Mouse (Mus musculus) right cerebral cortex, adult 18-20 months (tissue): Measurements from ENCODE around the gene Hist1h4c.
A peak's percentile ranks its signal among the peaks of the same experiment; 100 is the strongest.

Experiments
- DNase-seq: peaks from one replicate; pipeline ENCODE4 v3.0.0; 2022; ENCODE audit warnings: mixed read lengths

Hist1h4c gene

DNA sequence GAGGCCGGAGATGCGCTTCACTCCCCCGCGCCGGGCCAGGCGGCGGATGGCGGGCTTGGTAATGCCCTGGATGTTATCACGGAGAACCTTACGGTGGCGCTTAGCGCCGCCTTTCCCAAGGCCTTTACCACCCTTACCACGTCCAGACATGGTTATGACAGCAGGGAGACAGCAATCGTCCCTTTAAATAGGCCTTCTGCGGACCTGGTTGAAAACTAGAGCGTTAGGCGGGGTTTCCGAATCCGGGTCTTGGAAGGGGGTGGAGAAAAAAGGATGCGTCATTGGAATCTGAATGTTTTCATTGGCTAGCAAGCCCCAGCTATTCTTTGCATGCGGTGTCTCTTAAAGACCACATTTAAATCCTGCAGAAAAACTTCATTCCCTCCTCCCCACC lies at the start of gene Hist1h4c:
Gene Hist1h4c (minus strand): TSS at position 155 of the 394 bp plus-strand sequence.
- DNase-seq, result peak; percentile 97

DNA sequence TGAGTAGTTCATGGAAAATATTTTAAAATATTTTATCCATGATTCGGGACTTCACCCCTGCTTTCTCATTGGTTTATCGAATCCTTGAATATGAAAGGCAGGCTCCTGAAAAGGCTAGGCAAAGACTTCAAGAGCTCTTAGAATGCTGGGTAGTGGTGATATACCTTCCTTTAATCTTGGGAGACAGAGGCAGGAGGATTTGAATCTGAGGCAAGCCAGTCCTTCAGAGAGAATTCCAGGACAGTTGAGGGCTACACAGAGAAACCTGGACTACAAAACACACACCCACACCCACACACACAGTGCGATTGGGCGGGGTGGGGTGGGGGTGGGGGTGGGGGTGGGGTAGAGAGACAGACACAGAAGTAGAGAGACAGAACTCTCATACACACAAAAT lies 49.6 kb upstream of the Hist1h4c start:
- no peak for DNase-seq

DNA sequence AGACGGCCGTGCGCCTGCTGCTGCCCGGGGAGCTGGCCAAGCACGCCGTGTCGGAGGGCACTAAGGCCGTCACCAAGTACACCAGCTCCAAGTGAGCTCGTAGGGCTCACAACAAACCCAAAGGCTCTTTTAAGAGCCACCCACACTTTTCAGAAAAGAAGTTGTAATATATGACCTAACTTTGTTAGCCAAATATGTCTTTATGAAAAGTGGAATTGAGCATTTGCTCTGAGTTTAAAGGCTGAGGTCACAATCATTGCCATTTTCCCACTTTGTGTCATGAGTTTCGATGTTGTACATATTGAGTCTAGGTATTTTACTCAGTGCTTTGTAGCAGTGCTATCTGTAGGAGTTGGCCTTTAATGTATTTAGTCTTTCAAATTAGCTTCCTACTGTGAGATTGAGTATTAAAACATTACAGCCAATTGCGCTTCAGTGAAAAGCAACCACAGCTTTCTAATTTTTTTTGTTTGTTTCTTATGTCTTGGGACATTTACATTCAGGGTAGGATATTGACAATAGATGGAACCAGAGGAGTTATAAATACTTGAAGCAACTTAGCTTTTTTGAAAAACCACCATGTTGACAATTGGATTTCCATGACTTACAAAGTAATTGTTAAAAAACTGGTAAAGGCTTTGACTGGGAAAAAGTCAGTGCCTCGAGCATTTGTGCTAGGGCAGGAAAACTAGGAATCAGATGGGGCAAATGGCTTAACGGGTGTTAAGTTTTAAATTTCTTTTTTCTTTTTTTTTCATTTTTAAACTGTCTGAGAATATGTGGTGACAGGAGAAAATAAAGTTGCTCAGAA lies 49.0 kb upstream of the Hist1h4c start:
- no peak for DNase-seq

DNA sequence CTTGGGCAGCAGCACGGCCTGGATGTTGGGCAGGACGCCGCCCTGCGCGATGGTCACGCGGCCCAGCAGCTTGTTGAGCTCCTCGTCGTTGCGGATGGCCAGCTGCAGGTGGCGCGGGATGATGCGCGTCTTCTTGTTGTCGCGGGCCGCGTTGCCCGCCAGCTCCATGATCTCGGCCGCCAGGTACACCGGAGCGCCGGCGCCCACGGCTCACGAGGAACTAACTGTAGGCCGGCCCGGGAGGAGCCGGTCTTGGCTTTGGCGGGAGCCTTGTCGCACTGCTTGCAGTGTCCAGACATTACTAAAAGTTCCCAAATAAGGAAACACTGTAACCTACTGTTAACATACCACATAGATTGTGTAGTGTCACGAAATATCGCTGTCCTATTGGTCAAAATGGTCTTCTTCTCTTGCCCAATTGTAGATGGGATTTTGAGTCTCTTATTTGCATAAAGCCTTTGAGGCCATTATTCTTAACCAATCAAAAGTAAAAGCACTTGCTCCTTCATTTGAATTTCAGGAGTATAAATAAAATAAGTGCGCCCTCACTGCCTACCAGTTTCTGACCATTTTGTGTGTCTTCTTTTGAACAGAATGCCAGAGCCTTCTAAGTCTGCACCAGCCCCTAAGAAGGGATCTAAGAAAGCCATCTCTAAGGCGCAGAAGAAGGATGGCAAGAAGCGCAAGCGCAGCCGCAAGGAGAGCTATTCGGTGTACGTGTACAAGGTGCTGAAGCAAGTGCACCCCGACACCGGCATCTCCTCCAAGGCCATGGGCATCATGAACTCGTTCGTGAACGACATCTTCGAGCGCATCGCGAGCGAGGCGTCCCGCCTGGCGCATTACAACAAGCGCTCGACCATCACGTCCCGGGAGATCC lies 48.2 kb upstream of the Hist1h4c start, which contains the start of gene Hist1h2bb:
Gene Hist1h2bb (plus strand): TSS at position 534 of the 880 bp plus-strand sequence.
- peak; percentile 81 for DNase-seq

DNA sequence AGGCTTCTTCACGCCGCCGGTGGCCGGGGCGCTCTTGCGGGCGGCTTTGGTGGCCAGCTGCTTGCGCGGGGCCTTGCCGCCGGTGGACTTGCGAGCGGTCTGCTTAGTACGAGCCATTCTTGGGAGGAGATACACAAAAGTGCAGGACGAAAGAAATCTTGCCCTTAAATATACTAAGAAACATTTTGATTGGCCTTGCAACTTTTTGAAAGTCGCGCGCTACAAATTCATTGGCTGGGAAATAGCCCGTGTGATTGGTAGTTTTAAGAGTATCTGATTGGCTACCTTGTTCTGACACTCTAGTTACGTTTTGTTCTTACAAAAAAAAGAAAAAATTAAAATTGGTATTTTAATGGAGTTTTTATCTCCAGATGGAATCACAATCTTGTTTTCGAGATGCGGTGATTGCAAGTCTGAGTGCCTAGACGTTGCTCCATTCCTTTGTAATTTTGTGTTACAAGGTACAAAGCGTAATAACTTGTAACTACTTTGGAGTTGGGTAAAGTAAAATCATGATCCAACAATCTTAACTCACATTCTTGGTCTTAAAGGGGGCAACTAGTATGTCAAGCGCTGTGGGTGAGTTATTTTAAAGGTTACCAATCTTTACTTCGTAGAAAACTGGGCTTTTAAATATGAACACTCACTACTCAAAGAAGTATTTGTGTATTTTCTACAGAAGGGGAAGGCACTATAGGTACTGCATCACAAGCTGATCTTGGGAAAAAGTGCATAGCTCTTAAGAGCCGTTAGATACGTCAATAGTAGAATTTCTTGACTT lies 47.3 kb upstream of the Hist1h4c start, which contains the start of gene Hist1h3c:
Gene Hist1h3c (minus strand): TSS at position 222 of the 781 bp plus-strand sequence.
- peak; percentile 79 for DNase-seq

DNA sequence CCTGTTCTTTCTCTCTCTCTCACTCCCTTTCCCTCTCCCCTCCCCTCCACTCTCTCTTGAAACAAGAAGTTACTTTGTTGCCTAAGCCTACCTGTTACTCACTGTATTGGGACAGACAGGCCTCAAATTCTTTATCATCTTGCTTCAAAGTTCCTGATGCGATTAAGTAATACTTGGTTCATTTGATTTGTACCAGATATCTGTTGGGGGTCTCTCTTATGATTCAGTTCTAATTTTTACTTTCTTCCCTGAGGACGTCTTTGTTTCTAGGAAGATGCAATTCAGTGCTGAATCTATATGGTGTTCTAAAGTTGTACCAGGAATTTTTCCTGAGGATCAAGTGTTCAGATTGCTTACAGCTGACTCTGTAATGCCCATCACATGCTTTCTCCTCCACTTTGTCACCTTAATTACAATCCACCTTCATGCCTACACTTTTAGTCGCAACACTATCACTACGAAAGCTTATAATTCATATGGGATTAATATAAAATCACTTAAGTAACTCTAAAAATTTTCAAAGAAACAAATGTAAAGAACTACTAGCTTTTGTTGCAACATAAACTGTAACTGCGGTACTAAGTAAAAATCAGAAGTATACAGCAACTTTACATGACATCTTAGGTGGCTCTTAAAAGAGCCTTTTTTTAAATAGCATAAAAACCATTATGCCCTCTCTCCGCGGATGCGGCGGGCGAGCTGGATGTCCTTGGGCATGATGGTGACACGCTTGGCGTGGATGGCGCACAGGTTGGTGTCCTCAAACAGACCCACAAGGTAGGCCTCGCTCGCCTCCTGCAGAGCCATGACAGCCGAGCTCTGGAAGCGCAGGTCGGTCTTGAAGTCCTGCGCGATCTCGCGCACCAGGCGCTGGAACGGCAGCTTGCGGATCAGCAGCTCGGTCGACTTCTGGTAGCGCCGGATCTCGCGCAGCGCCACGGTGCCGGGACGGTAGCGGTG lies 46.4 kb upstream of the Hist1h4c start:
- no peak for DNase-seq

DNA sequence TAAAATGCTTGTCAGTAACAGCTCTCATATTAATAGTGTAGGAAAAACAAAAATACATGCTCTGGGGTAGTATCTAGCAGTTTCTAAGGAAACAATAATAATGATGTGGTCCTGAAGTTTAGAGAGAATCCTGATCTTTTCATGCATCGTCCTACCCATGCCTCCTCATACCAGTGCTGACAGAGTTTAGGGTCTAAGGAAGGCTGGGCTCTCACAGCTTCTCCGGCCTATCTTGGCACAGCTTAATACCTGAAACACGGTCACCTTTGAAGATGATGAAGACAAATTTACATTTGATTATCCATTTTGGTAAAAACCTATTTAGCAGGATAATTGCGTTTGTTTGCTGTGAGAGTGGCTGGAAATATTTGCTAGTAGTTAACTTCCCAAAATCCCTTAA lies 45.7 kb upstream of the Hist1h4c start:
- DNase-seq, result no peak

DNA sequence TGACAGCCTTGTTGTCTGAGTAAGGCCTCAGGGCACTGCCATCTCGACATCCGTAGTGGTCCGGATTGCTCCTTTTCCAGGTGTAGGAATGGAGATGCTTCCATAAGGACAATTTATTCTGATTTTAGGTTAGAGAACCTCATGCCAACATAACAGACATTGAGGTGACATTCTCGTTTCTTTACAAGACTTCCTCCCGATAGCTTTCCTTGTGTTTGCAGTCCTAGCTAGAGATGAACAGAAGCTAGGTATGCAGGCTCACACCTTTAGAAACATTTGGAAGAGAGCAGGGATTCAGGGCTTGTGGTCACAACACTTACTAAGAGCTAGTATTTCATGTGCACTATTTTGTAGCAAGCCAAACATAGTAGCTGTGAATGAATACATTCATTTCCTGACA lies 45.0 kb upstream of the Hist1h4c start:
- no peak for DNase-seq

DNA sequence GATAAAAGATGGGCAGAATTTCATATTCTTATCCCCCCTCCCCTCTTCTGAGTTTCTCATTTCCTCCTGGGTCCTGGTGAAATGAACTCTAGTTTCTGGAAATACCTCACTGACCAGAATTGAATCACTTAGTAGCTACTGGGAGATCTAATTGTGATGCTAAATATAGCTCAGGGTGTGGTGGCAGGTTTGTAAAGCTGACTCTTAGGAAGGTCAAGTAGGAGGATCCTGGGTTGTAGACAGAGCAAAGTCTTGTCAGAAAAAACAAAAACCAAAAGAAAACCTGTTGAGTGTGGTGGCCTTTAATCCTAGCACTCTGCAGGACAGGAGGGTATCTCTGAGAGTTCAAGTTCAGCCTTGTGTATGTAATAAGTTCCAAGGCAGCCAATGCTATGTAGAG lies 43.8 kb upstream of the Hist1h4c start:
- DNase-seq, result no peak

DNA sequence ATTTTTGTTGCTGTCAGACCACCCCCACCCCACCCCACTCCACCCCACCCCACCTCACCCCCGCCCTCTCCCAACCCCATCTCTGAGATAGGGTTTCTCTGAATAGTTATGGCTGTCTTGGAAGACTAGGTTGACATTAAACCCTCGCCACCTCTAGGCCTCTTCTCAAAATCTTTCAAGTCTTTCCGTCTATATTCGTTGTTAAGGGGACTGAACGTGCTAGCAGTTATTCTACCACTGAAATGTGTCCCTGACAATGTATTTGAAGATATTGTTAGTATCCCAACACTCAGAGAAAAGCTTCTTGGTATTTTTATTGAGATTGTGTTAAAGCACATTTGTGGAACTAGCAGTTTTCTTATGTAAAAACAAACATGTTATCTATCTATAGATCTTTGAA lies 42.7 kb upstream of the Hist1h4c start:
- DNase-seq, result no peak

DNA sequence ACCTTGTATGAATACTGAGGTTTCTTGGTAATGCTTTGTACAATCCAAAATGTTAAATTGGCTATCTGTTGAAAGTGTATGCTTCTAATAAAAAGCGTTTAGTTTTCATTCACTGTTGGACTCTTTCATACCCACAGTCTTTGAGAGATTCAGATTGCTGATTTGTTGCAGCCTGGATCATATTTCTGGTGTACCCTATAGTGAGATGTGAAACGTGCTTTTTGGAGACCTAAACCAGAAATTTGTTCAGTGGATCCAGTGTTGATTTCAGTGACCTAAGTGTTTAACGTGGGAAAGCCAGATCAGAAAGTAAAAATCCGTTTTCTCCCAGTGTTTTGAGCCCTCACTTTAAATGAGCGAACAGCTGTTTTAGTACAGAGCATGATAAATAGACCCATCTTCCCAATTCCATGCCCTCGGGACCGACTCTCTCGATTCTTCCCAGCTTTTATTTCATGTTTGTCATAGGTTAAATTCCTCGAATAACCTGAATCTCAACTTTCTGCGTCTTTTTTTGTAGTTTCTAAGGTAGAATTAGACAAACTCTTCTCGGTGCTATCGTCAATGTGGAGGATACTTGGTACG lies 42.1 kb upstream of the Hist1h4c start:
- DNase-seq, result no peak

DNA sequence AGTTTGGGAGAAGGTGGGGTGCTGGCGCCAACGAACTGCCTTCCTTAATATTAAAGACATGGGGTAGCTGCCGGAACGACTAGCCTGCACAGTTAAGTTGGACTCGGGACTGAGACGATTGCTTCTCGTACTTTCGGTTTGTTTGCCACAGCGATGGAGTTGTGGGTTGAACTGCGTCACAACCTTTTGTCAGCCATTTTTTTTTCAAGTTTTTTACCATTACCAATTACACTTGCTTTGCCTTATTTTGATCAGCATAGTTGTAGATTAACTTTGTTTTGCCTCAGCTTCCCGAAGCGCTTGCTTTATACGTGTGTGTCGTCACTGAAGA lies 41.6 kb upstream of the Hist1h4c start:
- no peak for DNase-seq

DNA sequence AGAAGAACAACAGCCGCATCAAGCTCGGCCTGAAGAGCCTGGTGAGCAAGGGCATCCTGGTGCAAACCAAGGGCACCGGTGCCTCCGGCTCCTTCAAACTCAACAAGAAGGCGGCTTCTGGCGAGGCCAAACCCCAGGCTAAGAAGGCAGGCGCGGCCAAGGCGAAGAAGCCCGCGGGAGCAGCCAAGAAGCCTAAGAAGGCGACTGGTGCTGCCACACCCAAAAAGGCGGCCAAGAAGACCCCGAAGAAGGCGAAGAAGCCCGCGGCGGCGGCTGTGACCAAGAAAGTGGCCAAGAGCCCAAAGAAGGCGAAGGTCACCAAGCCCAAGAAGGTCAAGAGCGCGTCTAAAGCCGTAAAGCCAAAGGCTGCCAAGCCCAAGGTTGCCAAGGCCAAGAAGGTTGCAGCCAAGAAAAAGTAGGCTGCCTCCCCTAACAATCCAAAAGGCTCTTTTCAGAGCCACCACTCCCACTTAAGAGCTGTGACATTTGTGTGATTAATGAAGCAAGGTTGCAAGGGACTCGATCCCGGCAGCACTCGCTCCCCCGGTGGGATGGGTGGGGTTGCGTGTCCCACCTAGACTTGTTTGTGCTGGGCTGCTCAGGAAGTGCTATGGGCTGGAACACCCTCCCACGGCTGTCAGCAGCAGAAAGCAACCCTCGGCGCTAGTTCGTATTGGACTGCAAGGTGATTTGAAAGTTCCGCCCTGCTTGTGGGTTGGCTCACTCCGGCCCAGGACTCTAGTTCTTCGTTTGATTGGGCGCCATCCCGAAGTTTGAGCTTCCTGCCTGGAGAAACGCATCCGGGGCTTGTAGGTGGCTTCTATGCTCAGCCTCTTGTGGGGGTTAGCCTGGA lies 41.0 kb upstream of the Hist1h4c start:
- peak; percentile 97 for DNase-seq

DNA sequence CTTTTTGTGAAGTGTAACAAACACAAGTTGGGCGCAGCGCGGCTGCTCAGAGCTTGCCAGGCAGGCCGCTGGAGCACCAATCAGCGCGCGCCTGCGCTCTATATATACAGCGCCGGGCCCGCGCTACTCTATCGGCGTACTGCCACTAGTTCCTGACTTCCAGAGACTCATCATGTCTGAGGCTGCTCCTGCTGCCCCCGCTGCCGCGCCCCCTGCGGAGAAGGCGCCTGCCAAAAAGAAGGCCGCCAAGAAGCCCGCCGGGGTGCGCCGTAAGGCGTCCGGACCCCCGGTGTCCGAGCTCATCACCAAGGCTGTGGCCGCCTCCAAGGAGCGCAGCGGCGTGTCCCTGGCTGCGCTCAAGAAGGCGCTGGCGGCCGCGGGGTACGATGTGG lies 40.4 kb upstream of the Hist1h4c start, which contains the start of gene Hist1h1c:
Gene Hist1h1c (plus strand): TSS at position 132 of the 392 bp plus-strand sequence.
- peak; percentile 91 for DNase-seq

DNA sequence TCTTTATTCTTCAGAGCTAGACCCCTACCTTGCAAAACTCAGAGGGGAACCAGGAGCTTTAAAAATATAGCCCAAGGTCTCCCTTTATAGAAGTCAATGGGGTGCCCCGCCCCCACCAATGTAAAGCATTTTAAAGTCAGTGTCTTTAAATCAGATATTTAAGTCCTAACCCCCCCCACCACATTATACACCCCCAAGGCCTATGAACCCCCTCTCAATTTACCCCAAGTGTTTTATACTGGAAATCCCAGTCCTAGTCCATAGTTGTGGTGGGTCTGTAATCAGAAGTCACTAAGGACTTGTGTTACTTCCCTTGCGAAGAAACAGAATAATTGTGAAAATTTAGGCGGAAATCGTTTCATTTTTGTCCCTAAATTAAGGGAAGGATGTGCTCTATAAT lies 39.8 kb upstream of the Hist1h4c start:
- DNase-seq, result no peak

DNA sequence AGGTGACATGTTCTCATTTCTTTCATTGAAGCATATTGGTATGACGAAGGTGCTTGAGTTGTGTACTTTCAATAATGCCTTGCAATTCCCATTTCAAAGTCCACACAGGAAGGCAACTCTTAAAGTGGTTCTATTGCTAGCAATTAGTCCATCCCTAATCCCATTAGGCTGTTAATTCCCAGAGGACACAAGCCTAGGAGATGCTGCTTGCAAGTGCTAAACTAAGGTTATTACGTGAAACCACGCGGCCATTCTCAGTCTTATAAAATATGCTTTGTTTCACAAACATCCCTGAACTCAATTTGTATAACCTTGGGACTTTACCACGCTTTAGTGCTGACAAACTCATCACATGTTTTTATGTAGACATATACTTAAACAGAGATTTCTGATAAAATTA lies 38.8 kb upstream of the Hist1h4c start:
- DNase-seq, result no peak

DNA sequence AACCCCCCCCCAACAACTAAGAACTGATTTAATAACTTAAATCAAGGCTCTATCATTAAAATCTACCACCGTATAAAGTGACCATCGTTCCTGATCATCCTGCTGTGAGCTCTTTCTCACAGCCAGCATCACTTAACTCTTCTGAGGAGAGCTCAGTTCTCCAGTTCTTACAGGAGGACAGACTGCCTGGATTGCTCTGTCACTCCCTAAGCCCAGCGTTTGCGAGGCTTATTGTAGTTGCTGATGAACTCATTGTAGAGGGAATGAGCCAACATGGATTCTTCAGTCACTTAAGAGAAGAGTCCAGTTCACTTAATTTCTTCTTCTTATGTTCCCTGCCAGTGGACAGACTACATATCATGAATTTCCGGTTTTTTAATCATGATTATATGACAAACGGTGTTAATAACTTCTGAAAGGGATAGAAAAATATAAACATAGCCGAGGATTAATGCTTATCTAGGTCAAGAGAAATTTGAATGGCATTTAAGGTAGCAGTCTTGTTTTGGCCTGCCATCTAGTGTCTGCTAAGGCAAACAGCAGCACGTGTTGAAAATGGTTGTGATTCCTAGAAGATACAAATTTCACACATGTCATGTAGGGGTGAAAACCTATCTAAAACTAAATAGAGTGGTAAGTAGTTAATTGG lies 34.0 kb upstream of the Hist1h4c start:
- DNase-seq, result peak; percentile 33

DNA sequence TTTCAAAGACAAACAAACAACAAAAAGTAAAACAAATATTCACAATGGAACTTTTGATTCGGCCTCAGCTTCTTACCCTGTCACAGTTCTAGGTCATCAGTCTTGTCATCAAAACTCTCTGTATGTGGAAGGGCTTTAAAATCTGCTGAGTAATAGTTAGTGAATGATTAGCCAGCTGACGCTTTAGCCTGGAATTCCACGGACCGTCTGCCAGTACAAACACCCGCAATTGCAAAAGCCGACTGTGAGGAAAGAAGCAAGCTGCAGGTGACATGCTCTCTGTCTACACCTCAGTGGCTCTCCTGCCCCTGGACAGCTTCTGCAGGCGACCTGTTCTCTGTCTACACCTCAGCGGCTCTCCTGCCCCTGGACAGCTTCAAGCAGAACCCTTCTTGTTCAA lies 32.2 kb upstream of the Hist1h4c start:
- DNase-seq, result no peak

DNA sequence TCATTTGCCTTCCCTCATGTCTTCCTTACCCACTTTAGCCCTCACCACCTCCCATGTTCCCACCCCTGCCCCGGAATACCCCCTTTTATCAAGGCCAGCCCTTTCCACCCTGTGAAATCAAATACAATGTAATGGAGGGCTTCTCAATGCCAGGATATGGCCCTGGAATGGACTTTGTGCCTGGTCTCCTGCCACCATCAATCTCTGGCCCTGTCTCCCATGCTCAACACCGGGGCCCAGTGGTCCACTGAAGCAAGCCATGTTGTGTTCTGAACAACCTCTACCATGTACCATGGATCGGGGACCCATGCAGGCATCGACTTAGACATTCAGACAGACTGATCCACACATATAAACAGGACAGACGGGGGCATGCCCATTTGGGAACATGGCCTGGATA lies 31.5 kb upstream of the Hist1h4c start:
- no peak for DNase-seq

DNA sequence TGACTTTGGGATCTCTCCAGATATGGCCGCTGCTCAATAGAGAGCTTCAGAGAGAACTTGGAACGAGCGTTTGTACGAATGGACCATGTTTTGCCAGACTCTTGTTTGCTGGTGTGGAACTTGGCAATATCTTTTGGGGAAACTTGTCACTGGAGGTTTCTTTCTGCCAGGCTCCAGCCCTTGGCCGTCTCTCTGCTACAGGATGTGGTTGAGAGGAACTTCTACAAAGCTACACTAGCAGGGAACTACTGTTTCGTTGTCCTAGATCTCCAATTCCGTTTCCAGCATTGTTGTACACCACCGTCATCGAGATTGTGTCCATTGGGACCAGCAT lies 30.9 kb upstream of the Hist1h4c start:
- no peak for DNase-seq
